Mouse (Mus musculus): ENCODE data around the gene 4930558C23Rik.
"Not testable (repeated sequence)": the region's sequence is repeated elsewhere in the genome, so short reads cannot be mapped to it uniquely, and the experiment has no call there.

The 4930558C23Rik gene

GRCm38 (mm10) chr3:95402741-95403140 is at the start of gene 4930558C23Rik:
Gene 4930558C23Rik, minus strand, starts transcription at chr3:95402841.
- DNase-seq (ENCODE audit: low read depth, low spot score), result no peak

DNA sequence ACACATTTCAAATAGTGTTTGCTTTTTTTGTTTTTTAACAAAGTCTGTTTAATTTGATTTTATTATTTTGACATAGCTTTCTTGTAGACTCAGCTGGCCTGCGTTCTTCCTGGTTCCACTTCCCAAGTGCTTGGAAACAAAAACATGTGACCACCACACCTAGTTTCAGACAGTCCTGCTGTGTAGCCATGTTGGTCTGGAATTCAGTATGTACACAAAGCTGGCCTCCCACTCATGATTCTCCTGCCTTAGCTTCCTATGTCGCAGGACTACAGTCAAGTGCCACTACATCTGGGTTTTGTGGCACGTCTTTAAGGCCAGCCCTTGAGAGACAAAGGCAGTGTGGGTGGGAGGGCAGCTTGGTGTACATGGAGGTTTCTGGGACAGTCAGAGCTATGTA is 48.3 kb upstream of the 4930558C23Rik start:
- DNase-seq (ENCODE audit: low read depth, low spot score), result no peak

DNA sequence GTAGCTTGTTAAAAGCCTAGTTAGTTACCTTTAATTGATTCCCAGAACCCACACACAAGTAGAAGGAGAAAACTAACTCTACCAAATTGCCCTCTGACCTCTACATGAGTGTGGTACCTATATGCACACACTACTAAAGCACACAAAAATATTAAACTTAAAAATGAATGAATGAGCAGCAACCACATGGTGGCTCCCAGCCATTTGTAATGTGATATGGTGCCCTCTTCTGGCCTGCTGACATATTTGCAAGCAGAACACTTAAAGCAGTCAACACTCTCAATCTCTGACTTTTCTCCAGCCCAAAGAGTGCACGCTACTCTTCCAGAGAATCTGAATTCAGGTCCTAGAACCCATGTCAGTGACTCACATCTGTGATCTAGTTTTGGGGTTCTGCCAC is 47.8 kb upstream of the 4930558C23Rik start:
- peak; percentile 35 for DNase-seq (ENCODE audit: low read depth, low spot score)

- DNase-seq (ENCODE audit: low read depth, low spot score), result no peak
Measured at GRCm38 (mm10) chr3:95445311-95445710, 42.7 kb upstream of the 4930558C23Rik start.

DNA sequence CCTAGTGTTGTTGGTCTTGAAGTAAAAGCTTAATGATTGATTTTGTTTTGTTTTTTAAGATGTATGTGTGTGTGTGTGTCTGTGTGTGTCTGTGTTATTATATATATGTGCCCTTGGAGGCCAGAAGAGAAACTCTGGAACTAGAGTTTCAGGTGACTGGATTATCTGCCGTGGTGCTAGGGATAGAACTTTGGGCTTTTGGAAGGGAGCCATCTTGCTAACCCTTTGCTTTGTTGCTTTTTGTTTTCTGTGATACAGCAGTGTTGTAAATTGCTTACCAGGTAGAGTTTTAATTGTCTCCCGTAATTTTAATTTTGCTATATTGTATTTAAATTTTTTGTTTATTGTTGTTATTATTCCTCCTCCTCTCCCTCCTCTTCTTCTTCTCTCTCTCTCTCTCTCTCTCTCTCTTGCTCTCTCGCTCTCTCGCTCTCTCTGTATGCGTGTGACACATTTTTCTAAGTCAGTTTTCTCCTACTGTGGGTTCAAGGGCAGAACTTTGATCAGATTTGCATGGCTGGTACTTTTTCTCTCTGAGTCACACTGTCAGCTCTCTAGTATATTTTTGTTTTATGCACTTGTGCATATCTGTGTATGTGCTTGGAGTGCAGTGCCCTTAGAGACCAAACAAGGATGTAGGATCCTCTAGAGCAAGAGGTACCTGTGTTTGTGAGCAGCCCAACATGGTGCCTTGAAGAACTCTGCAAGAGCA is 39.9 kb upstream of the 4930558C23Rik start:
- DNase-seq (ENCODE audit: low read depth, low spot score), result no peak

GRCm38 (mm10) chr3:95439670-95440069 is 37.0 kb upstream of the 4930558C23Rik start:
- no peak for DNase-seq (ENCODE audit: low read depth, low spot score)

DNA sequence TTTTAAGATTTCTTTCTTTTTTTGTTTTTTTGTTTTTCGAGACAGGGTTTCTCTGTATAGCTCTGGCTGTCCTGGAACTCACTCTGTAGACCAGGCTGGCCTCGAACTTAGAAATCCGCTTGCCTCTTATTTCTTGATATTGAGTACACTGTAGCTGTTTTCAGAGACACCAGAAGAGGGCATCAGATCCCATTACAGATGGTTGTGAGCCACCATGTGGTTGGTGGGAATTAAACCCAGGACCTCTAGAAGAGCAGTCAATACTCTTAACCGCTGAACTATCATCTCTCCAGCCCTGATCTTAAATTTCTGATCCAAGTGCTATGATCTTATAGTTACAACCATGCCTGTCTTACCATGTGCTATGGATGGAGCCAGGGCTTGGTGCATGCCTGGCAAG is 36.0 kb upstream of the 4930558C23Rik start:
- not testable (repeated sequence) for DNase-seq (ENCODE audit: low read depth, low spot score)

DNA sequence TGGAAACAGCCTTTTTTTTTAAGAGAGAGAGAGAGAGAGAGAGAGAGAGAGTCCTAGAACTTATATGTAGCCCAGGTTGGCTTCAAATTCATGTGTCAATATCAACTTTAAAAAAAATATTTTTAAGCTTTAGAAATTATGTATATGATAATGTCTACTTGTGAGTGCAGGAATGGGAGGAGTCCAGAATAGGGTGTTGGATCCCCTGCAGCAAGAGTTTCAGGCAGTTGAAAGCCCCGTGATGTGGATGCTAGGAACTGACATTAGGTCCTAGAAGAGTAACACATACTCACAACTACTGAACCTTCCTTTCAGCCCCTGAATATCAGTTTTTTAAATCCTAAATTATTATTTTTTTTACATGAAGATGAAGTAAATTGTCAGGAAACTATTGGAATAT is 32.9 kb upstream of the 4930558C23Rik start:
- no peak for DNase-seq (ENCODE audit: low read depth, low spot score)

GRCm38 (mm10) chr3:95434983-95435370 is 32.3 kb upstream of the 4930558C23Rik start:
- no peak for DNase-seq (ENCODE audit: low read depth, low spot score)

DNA sequence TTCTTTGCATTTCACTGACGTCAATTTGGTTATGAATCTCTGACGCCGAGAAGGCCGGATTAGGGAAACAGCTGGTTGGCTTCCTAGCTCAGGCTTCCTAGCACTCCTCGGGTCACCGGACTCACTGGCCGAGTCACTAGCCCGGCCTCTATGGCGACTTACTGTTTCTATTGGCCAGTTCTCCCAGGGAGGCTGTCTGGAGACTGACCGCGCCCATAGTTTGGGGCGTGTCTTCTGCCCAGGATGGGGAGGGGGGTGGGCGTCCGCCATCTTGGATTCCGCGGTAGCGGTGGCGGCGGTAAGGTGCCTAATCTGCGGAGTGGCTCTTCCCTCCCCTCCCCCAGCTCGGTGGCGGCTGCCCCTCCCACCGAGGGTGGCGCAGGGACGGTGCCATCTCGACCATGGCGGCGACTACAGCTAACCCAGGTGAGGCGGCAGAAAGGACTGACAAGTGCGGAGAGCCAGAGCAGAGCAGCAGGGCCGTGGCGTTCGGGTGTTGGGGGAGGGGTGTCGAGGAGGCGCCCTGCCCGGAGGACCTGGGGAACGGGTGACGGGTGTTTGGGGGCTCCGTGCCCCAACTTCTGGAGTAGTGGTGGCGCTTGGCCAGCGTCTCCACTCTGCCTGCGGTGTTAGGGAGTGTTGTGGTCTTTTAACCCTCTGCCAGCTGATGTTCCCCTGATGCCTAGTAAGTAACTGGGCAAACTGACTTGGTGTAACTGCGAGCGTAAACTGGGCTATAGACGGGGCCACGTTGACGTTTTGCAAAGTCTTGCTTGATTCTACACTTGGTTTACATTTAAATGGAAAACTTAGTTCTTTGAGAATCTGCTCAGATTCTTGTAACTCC is 31.7 kb upstream of the 4930558C23Rik start, which contains the start of gene Arnt:
TSS of gene Arnt (plus strand) at position 253 of the 847 bp plus-strand sequence.
- peak; percentile 95 for DNase-seq (ENCODE audit: low read depth, low spot score)

- no peak for DNase-seq (ENCODE audit: low read depth, low spot score)
Measured at GRCm38 (mm10) chr3:95433301-95433915, 30.8 kb upstream of the 4930558C23Rik start.

DNA sequence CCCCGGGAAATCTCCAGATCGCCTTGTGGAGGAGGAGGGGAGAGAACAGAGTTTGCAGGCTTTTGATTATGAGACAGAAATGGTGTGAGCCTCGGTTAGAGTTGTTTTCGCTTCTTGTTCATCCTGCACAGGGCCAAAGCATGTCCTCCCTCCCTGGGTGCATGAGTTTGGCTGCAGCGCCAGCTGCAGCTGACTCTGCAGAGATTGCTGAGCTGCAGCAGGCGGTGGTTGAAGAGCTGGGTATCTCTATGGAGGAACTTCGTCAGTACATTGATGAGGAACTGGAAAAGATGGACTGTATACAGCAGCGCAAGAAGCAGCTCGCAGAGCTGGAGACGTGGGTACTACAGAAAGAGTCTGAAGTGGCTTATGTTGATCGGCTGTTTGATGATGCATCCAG is 25.8 kb upstream of the 4930558C23Rik start:
- DNase-seq (ENCODE audit: low read depth, low spot score), result not testable (repeated sequence)

DNA sequence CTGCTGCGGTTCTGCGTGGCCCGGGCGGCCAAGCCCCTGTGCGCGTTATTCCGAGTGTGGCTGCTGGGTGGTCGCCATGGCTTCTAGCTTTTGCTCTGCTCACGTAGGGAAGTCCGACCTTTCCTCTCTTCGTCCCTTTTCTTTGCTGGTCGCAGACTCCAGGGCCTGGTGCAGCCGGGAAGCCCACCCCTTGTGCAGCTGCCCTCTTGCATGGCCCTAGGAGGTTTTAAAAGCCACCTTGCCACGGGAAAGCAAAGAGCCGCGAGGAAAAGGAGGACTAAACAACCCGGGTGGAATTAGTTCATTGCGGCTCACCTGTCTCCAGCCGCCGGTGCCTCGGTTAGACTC is 25.2 kb upstream of the 4930558C23Rik start:
- DNase-seq (ENCODE audit: low read depth, low spot score), result not testable (repeated sequence)

DNA sequence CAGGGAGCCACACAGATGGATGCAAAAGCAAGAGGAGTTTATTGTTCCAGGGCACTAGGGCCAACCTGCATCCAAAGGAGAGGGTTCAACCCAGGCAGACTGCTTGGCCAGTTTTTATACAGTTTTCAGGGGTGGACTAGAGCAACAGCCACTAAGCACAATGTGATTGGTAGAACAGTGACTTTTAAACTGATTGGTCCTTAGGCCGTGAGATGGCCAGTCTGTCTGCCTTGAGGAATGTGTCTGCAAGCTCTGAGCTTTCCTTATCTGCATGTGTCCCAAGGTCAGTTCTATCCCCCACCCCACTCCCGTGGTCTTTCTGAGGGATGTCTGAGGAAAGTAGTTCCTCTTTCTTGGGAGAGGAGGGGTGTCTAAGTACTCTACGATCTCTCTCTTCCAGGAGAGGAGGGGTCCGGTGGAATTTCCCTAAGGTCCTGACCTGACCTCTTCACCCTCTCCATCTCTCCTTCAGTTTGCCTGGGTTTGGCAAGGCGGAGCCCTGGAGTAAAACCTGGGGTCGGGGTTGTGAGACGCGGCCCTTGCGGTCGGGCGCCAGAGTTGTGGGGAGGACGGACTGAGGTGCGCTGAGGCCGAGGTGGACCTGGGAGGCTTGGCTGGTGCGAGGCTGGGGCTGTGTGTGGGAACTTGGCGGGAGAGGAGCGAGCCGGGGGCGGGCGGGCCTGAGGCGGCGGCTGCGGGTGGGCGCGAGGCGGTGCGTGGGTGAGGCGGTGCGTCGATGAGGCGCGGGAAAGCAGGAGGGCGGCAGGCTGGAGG is 24.7 kb upstream of the 4930558C23Rik start:
- not testable (repeated sequence) for DNase-seq (ENCODE audit: low read depth, low spot score)

GRCm38 (mm10) chr3:95426476-95426875 is 23.8 kb upstream of the 4930558C23Rik start:
- DNase-seq (ENCODE audit: low read depth, low spot score), result not testable (repeated sequence)

DNA sequence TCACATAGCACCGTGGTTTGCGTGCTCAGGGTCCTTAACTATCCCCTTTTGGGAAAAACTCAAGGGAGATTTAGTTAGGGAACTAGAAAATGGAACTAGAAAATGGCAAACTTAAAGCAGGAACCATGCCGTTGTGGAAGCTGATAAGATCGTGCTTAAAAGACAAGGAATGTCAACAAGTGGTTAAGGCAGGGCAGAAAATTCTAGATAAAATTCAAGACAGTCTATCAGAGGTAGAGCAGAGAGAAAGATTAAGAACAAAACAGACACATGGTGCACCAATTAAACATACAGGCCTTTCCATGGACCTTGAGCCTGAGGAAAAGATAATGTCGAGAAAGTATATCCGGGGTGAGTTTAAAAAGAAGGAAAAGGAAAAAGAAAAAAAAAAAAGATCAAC is 15.2 kb upstream of the 4930558C23Rik start:
- no peak for DNase-seq (ENCODE audit: low read depth, low spot score)

DNA sequence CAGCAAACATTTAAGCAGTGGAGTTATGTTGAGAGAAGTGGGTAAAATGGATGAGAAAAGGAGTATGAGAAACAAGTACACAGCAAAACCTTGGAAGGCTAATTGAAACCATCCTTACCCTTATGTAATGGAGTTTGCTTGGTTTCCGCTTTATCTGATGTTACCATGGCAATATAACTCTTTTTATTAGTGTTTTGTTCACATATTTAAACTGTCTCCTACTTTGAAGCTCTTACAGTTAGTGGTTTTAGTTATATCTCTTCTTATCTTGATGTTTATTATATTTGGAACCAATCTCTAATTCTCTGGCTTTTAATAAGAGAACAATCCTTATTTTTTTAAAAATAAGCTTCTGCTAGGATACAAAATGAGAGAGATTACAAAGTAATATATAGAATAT is 9.6 kb upstream of the 4930558C23Rik start:
- DNase-seq (ENCODE audit: low read depth, low spot score), result no peak

- no peak for DNase-seq (ENCODE audit: low read depth, low spot score)
Measured at GRCm38 (mm10) chr3:95408852-95409251, 6.2 kb upstream of the 4930558C23Rik start.

DNA sequence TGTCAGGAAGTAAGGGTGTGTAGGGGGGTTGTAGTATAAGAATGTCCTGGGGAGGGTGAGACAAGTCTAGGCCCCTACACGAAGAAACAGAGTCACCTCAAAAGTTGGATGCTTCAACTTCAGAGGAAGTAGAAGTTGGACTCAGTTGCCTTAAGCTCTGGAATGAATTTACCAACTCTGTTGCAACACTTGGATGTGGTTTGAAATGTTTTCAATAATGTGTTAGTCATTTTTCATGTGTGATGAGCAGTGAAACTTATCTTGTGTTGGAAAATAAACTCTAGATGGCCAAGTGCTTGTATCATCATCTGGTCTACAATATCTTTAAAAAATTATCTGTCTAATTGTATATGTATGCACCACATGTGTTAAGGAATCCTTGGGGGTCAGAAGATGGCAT is 5.1 kb upstream of the 4930558C23Rik start:
- DNase-seq (ENCODE audit: low read depth, low spot score), result no peak

GRCm38 (mm10) chr3:95394385-95394784 is 8.3 kb downstream of the 4930558C23Rik start:
- peak; percentile 1 for DNase-seq (ENCODE audit: low read depth, low spot score)

- DNase-seq (ENCODE audit: low read depth, low spot score), result no peak
Measured at GRCm38 (mm10) chr3:95385401-95386075, 17.1 kb downstream of the 4930558C23Rik start.
